Mouse (Mus musculus): ENCODE results near the gene Grb7.

The Grb7 gene

DNA sequence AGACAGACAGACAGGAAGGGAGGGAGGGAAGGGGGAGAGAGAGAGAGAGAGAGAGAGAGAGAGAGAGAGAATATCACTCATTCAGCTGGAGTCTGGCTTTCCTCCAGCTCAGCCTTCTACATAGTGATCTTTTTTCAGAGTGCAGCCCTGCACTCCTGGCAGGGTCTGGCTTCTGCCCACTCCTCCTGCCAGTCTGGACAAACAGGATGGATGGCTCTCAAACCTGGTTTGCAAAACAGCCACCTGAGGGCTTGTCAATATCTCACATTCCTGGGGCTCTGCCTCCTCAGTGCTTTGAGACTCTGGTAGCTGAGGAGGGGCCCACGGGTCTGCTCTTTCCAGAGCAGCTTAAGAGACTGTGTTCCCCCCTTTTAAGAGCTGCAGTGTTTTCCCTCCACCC lies 956 bp upstream of the Grb7 start:
- no peak for DNase-seq (ENCODE audit: extremely low read depth, insufficient read length, low spot score)

DNA sequence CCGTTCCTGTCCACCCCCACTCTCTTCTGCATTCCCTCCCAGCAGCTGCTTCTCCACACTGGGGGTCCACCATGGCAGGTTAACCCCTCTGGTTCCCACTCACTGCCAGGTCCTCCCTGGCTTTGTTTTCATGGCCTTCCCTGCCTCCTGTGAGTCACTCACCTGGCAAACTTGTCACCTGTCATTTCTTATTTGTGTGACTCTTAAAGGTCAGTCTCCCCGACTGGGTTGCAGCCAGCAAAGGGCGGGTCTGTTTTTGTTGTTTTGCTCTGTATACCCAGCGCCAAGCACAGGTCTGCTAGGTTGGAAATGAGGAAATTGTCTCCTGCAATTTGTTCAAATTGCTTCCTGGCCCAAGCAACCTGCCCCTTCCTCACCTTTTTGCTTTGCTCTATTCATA lies 515 bp upstream of the Grb7 start:
- DNase-seq (ENCODE audit: extremely low read depth, insufficient read length, low spot score), result no peak

DNA sequence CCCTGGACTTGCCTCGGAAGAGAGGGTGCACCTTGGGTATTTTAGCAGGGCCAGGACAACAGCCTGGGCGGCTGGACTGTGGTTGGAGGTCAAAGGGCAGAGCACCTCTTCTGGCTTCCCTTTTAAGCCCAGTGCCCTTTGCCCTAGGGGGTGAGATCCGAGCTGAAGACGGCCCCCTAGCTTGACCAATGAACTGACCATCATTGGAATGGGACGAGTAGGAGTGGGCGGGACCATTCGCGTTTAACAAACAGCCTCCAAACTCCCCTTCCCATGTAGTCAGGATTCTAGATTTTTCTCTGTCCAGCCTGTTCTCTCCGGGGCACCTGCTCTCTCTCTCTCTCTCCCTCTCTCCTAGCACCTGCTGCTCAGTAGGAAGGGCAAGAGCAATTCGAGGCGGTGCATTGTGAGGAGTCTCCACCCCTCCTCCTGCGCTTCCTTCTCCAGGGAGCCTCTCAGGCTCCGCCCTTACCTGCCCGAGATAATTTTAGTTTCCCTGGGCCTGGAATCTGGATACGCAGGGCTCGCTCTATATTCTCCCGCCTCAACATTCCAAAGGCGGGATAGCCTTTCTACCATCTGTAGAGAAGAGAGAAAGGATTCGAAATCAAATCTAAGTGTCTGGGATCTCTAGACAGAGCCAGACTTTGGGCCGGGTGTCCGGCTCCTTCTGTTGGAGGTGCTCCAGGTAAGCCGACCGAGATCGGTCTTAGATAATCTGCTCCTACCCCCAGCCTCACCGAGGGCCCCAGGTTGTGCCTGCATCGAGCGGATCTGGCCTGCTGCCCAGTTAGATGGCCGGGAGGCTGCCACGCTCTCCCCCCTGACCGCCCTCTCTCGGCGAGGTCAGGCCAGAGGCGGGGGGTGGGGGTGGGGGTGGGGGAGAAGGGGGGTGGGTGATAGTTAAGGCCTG lies 624 bp downstream of the Grb7 start:
- DNase-seq (ENCODE audit: extremely low read depth, insufficient read length, low spot score), result no peak

DNA sequence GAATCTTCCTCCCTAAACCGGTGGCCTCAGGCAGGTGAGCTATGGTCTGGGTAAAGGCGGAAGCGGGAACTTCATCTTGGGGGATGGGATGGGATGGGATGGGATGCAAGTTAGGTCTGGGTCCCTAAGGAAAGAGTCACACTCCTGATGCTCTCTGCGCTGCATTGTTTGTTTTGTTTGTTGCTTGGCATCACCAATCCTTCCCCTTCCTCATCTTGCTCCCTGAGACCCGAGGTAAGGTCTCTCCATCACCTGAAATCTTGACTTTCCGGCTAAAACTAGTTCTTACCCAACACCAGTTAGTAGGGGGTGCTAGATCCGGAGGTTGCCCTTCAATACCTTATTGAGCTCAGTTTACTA lies 1.3 kb downstream of the Grb7 start:
- DNase-seq (ENCODE audit: extremely low read depth, insufficient read length, low spot score), result no peak

DNA sequence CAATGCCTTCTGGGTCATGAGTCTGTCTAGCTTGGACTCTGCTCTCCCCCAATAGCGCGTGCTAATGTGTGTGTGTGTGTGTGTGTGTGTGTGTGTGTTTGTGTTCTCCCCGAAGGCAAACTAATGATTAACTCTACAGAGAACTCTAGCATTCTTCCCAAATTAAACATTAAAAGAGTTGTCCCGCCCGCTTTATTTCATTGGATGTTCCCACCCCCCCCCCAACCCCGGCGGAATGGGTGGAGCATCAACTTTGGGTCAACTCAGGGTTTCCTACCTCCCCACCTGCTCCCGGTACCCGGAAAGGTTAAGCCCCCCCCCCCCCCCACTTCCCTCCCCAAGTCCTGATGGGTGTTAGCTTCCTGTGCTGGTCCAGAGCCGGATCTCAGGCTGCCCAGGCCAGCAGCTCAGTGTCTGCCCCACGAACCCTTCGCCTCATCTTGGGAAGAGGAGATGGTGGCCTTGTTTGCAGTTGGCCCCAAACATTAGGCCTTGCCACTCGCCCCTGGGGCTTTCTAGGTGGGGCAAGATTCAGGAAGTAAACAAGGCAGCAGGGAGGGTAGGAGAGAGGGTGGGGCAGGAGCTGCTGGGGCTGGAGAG lies 2.1 kb downstream of the Grb7 start:
- no peak for DNase-seq (ENCODE audit: extremely low read depth, insufficient read length, low spot score)

DNA sequence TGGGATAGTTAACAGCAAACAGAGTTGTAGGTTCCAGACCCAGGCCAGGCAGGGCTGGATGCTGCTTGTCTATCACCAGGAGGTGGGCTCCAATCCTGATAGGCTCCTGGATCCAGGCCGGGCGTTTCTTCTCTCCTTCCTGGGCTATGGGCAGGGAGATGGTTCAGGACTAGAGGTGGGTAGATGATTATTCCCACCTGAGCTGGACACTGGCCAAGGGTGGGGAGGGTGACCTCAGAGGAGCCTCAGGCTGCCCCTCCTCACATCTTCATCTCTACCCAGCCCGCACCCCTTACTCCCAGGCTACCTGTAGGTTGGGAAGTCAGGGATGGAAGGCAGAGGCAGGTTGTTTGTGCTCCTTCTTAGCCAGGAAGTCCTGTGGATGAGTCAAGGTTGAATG lies 3.2 kb downstream of the Grb7 start:
- DNase-seq (ENCODE audit: extremely low read depth, insufficient read length, low spot score), result no peak

- DNase-seq (ENCODE audit: extremely low read depth, insufficient read length, low spot score), result no peak
Observed at GRCm38 (mm10) chr11:98449921-98450771, 4.0 kb downstream of the Grb7 start.

DNA sequence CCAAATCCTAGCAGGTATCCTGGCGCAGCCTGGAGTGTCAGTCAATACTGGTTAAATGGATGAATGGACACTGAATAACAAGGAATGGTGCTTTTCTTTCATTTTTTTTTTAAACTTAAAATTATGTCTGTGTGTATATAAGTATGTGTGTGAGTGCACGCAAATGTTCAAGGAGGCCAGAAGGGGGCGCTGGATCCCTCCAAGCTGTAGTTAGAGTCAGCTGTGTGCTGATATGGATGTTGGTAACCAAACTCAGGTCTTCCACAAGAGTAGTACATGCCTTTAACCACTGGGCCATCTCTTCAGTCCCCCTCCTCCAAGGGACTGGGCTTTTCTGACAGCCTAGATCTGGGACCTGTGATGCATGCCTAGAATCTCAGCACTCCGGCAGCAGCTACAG lies 9.3 kb downstream of the Grb7 start:
- no peak for DNase-seq (ENCODE audit: extremely low read depth, insufficient read length, low spot score)

DNA sequence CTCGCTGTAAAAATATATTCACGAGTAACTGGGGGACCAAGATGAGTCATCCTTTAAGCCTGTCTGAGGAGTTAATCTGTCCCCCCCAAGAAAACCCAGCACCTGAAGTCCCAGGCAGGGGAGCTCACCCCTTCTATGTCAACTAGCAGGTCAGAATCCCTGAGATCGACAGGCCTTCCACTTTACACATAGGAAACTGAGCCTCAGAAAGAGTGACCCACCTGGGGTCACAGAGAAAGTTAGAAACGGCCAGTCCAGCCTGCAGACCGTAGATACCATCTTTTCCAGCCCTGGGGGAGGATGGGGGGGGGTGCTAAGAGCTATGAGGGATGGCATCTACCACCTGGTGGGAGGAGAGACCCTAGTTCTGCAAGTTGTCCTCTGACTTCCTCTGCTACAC lies 10.4 kb downstream of the Grb7 start:
- DNase-seq (ENCODE audit: extremely low read depth, insufficient read length, low spot score), result no peak

GRCm38 (mm10) chr11:98456945-98457344 lies 10.8 kb downstream of the Grb7 start:
- DNase-seq (ENCODE audit: extremely low read depth, insufficient read length, low spot score), result no peak

DNA sequence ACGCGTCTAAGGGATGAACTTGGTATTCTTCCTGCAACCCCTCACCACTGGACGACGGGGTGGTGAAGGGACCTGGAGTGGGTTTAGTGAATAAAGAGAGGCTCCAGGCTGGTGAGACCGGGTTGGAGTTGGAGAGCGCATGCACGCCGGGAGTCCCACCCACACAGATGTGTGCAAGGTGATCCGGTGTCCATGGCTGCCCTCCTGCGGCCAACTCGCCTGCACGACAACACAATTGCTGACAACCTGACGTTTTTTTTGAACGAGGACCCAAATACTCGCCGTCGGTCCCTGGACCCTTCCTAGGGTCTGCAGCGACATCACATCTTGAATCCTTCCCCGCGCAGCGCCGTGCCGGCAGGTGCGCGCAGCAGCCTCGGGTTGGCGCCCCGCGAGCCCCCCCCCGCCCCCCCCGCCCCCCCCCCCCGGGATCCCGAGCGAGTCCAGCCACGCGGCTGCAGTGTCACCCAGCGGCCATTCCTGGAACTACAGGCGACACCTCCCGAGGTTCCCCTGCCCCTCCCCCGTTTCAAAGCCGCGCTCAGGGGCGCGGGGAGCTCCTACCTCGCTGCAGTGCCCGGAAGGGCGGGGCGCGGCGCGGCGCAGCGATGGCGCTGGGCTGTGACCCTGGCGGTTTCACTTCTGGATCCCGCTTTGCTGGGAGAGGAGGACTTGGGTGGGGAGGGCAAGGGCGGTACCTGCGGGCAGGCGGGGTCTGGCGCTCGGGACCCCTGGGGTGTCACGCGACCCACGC lies 11.3 kb downstream of the Grb7 start:
- peak; percentile 81 for DNase-seq (ENCODE audit: extremely low read depth, insufficient read length, low spot score)

DNA sequence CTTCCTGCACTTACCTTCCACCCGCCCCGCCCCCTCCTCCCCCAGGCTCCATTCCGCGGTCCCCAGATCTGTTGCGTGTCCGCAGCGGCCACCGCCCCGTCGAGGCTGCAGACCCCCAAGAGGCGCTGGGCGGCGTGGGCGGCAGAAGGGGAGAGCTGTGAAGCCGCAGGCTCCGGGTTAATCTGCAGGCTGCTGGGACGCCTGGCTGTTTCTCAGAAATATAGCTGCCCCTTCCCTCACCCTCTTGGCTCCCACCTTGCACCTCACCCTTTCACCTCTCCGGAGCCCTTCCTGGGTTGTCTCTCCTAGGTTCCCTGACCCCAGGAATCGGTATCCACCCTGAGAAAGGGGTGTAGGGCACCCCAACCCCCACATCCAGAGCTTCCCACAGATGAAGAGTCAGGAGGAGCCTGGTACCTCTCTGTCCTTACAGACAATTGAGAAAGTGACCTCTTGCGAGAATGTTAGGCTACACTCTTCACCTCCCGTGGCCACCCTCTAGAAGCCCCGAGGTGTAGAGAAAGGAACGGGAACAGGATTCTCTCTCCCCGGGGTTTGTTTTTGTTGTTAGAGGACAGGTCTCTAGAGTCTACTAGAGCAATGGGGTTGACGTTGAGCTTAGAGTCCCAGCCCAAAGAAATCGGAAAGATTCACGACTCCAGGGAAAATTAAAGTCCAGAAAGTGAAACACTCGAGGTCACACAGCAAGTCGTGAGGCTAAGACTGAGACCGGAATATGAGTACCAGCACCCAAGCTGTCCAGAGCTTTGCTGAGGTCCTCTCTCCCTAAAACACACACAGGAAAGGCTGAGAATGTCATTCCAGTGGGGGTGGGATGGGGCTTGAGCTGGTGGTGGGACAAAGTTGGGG lies 12.2 kb downstream of the Grb7 start:
- no peak for DNase-seq (ENCODE audit: extremely low read depth, insufficient read length, low spot score)

- no peak for DNase-seq (ENCODE audit: extremely low read depth, insufficient read length, low spot score)
Observed at GRCm38 (mm10) chr11:98459071-98459741, 13.0 kb downstream of the Grb7 start.

DNA sequence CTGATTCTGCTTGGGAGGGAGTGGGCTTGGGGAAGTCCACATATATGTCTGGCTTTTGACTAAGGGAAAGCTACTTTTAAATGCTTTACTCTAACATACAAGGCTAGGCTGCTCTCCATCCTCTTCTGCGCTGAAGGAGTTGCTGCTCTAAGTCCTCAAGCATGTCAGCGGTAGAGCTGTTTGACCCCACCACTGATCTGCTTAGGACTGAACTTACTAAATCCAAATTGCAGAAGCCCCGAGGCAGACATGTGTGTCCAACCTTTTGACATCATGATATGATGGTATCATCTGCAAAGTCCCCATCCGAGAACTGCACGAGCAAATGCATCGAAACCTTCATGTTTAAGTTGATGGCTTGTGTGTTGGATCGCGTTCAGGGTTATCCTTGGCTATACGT lies 13.7 kb downstream of the Grb7 start:
- no peak for DNase-seq (ENCODE audit: extremely low read depth, insufficient read length, low spot score)

- no peak for DNase-seq (ENCODE audit: extremely low read depth, insufficient read length, low spot score)
Observed at GRCm38 (mm10) chr11:98461109-98461720, 15.0 kb downstream of the Grb7 start.

GRCm38 (mm10) chr11:98462255-98462654 lies 16.1 kb downstream of the Grb7 start:
- no peak for DNase-seq (ENCODE audit: extremely low read depth, insufficient read length, low spot score)

DNA sequence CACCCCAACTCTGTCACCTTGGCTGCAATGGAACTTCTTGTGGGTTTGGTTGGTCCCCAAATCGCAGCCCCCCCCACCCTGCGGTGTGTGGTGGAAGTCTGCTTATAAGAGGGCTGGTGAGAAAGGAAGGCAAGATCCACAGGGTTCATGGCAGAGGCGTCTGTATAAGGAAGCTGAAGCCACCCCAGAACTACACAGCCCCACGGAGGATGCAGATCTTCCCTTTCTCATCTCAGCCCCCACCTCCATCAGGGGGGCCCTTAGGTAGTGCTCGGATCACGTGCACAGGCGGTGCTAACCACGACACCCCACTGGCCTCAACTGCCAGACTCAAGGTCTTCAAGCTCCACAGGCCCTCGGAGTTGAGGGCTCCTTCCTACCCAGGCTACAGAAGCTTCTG lies 17.7 kb downstream of the Grb7 start:
- no peak for DNase-seq (ENCODE audit: extremely low read depth, insufficient read length, low spot score)

GRCm38 (mm10) chr11:98464516-98464915 lies 18.3 kb downstream of the Grb7 start:
- DNase-seq (ENCODE audit: extremely low read depth, insufficient read length, low spot score), result no peak

Data from 3134 (cell line).